Mouse (Mus musculus): ENCODE measurements at regions not wholly inside any gene's neighbourhood (a gene's known extent, or its start where the extent isn't known, plus 50 kb on each side); places are given as distances from the start of the nearest gene placed in this dataset.

DNA sequence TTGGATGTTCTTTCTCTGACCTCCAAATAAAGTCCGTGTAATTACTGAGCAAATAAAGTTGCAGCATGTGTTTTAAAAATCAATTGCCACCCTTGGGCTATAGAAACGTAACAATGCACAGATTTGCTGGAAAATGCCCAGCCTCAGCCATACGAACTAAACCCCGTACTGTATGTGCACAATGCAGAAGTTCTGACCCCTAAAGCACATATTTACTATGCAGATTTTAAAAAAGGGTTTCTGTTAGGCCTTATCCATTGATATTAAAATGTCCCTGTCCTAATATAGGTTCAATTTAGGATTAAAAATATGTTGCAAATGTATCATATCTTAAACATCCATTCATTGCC is 126.5 kb upstream of the Otx2 start:
- no peaks in the 10 kb centered on the region for H3K27me3 ChIP-seq (replicated peaks)
- no peak for DNase-seq (ENCODE audit: extremely low read depth)
- no peaks in the 10 kb centered on the region for H3K9me3 ChIP-seq (replicated peaks; ENCODE audit: low read length)
- in situ Hi-C loops (cut with MboI; ENCODE audit: low pct_ligation_motif_present, low pct_unique_long_range_greater_than_20kb, low sequenced_read_pairs) (no loop called here), dilution Hi-C loops (cut with MboI; ENCODE audit: extremely low pct_ligation_motif_present, extremely low pct_unique_long_range_greater_than_20kb, low sequenced_read_pairs) (no loop called here)
- TF ChIP-seq KAT2A (IDR thresholded peaks at IDR 0.05; ENCODE audit: insufficient replicate concordance, low read length): no peak
- no peak for TF ChIP-seq UBTF (IDR thresholded peaks at IDR 0.05; ENCODE audit: low read depth, low read length)
- no peak for TF ChIP-seq JUND (conservative IDR thresholded peaks at IDR 0.05; ENCODE audit: low read depth, low read length)
- TF ChIP-seq SMC3 (IDR thresholded peaks at IDR 0.05; ENCODE audit: low read depth, low read length): no peak
- no peak for TF ChIP-seq RCOR1 (conservative IDR thresholded peaks at IDR 0.05; ENCODE audit: low read depth, low read length)
- TF ChIP-seq ETS1 (conservative IDR thresholded peaks at IDR 0.05; ENCODE audit: low read depth, low read length): no peak
- no peak for TF ChIP-seq ZC3H11A (IDR thresholded peaks at IDR 0.05; ENCODE audit: low read depth, low read length)
- TF ChIP-seq BHLHE40 (IDR thresholded peaks at IDR 0.05; ENCODE audit: low read depth, low read length): no peak
- no peak for TF ChIP-seq TCF12 (IDR thresholded peaks at IDR 0.05; ENCODE audit: low read depth, low read length)
- TF ChIP-seq USF2 (conservative IDR thresholded peaks at IDR 0.05; ENCODE audit: low read depth, low read length): no peak
- H3K79me2 ChIP-seq (replicated peaks; ENCODE audit: control insufficient read depth, extremely low read depth, insufficient read depth, poor library complexity, severe bottlenecking): no peaks in the 10 kb centered on the region
- H3K4me1 ChIP-seq (ENCODE audit: control insufficient read depth in 1 of 2, insufficient read depth in 2 of 2): peaks cover 2 to 24% of the 10 kb centered on the region in 2 experiments; a peak in 3 of 4 replicates
- no peak overlapping the region for H3K4me3 ChIP-seq (replicated peaks in 1 of 3; ENCODE audit: low read depth in 2 of 3, low read length in 2 of 3, poor library complexity in 1 of 3)
- H3K36me3 ChIP-seq (replicated peaks in 1 of 2; ENCODE audit: control insufficient read depth in 1 of 2, insufficient read depth in 1 of 2, low read length in 1 of 2): no peaks in the 10 kb centered on the region
- no peak overlapping the region for H3K9ac ChIP-seq (ENCODE audit: insufficient read depth, low read depth)
- no peak overlapping the region for H3K27ac ChIP-seq (ENCODE audit: insufficient read depth, low read depth)
- no peak overlapping the region for H3K4me2 ChIP-seq (ENCODE audit: insufficient read depth, low read depth, poor library complexity, severe bottlenecking)

DNA sequence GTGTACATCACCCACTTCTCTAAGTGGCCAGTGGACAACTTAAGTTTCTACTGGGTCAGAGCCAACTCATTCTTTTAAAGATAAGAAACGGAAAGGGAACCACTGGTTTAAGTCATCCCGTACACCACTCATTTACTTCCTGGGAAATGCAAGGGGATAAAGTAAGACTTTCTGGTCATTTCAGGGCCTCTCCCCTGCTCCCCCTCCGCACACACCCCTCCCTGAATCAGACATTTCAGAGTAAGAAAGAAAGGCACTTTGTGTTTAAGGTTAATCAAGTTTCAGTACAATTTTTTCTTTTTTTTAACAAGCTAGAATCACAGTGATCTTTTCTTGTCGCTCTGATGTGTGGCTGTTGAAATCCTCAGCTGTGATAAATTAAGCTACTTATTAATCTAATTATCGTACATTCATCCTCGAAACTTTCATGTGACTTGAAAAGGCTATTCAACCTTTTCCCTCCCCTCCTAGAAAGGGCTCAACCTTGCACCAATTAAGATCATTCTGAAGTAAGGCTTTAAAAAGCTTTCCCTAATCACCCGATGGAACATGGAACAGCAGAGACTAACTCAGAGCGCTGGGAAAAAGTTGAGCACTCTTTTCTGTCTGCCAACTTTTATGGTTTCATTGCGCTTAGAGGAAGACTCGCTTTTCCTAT is 126.0 kb upstream of the Otx2 start:
- no peak overlapping the region for H3K27ac ChIP-seq (ENCODE audit: insufficient read depth, low read depth)
- H3K9me3 ChIP-seq (replicated peaks; ENCODE audit: low read length): no peaks in the 10 kb centered on the region
- no peaks in the 10 kb centered on the region for H3K27me3 ChIP-seq (replicated peaks)
- peaks cover 2 to 19% of the 10 kb centered on the region in 2 experiments; a peak in 3 of 4 replicates for H3K4me1 ChIP-seq (ENCODE audit: control insufficient read depth in 1 of 2, insufficient read depth in 2 of 2)
- H3K9ac ChIP-seq (ENCODE audit: insufficient read depth, low read depth): no peak overlapping the region
- in situ Hi-C loops (cut with MboI; ENCODE audit: low pct_ligation_motif_present, low pct_unique_long_range_greater_than_20kb, low sequenced_read_pairs) (no loop called here), dilution Hi-C loops (cut with MboI; ENCODE audit: extremely low pct_ligation_motif_present, extremely low pct_unique_long_range_greater_than_20kb, low sequenced_read_pairs) (no loop called here)
- H3K4me3 ChIP-seq (replicated peaks in 1 of 3; ENCODE audit: low read depth in 2 of 3, low read length in 2 of 3, poor library complexity in 1 of 3): no peak overlapping the region
- no peak overlapping the region for H3K4me2 ChIP-seq (ENCODE audit: insufficient read depth, low read depth, poor library complexity, severe bottlenecking)
- no peaks in the 10 kb centered on the region for H3K79me2 ChIP-seq (replicated peaks; ENCODE audit: control insufficient read depth, extremely low read depth, insufficient read depth, poor library complexity, severe bottlenecking)
- no peak for DNase-seq (ENCODE audit: extremely low read depth)
- H3K36me3 ChIP-seq (replicated peaks in 1 of 2; ENCODE audit: control insufficient read depth in 1 of 2, insufficient read depth in 1 of 2, low read length in 1 of 2): no peaks in the 10 kb centered on the region
- no peak for TF ChIP-seq ZNF384 (IDR thresholded peaks at IDR 0.05; ENCODE audit: low read depth, low read length)
- no peak for TF ChIP-seq BHLHE40 (IDR thresholded peaks at IDR 0.05; ENCODE audit: low read depth, low read length)
- TF ChIP-seq JUN (IDR thresholded peaks at IDR 0.05; ENCODE audit: insufficient read depth, low read depth, low read length): no peak
- TF ChIP-seq PAX5 (IDR thresholded peaks at IDR 0.05; ENCODE audit: low read length): no peak
- no peak for TF ChIP-seq HCFC1 (IDR thresholded peaks at IDR 0.05; ENCODE audit: low read depth, low read length)
- no peak for TF ChIP-seq ETS1 (conservative IDR thresholded peaks at IDR 0.05; ENCODE audit: low read depth, low read length)
- no peak for TF ChIP-seq E2F4 (IDR thresholded peaks at IDR 0.05; ENCODE audit: insufficient replicate concordance, low read depth, low read length)
- no peak for TF ChIP-seq CTCF (conservative IDR thresholded peaks at IDR 0.05 in 1 of 2, IDR thresholded peaks at IDR 0.05 in 1 of 2; ENCODE audit: low read depth in 2 of 2, low read length in 2 of 2)
- no peak for TF ChIP-seq MYC (IDR thresholded peaks at IDR 0.05; ENCODE audit: low read depth, low read length)
- TF ChIP-seq POLR2AphosphoS2 (IDR thresholded peaks at IDR 0.05; ENCODE audit: low read depth, low read length): no peak
- TF ChIP-seq NRF1 (IDR thresholded peaks at IDR 0.05; ENCODE audit: low read depth, low read length): no peak
- no peak for TF ChIP-seq KAT2A (IDR thresholded peaks at IDR 0.05; ENCODE audit: insufficient replicate concordance, low read length)
- no peak for TF ChIP-seq IRF4 (IDR thresholded peaks at IDR 0.05; ENCODE audit: low read depth, low read length)
- no peak for TF ChIP-seq USF2 (conservative IDR thresholded peaks at IDR 0.05; ENCODE audit: low read depth, low read length)
- no peak for TF ChIP-seq GABPA (IDR thresholded peaks at IDR 0.05; ENCODE audit: insufficient replicate concordance, low read depth, low read length)
- TF ChIP-seq SIN3A (IDR thresholded peaks at IDR 0.05; ENCODE audit: low read length): no peak
- no peak for TF ChIP-seq POLR2A (IDR thresholded peaks at IDR 0.05; ENCODE audit: low read depth, low read length)
- TF ChIP-seq ZC3H11A (IDR thresholded peaks at IDR 0.05; ENCODE audit: low read depth, low read length): no peak
- TF ChIP-seq ZKSCAN1 (IDR thresholded peaks at IDR 0.05; ENCODE audit: borderline replicate concordance, low read depth, low read length): no peak
- no peak for TF ChIP-seq NELFE (IDR thresholded peaks at IDR 0.05; ENCODE audit: low read depth, low read length)
